Mouse (Mus musculus): Measurements from ENCODE around the gene Gpr89. TPM values are rescaled to one million over a fixed set of nuclear protein-coding genes. Genes with fewer than 3 reads are reported as not detected.

Gene Gpr89
- polyA plus RNA-seq, 1 experiment: 0.18 TPM

DNA sequence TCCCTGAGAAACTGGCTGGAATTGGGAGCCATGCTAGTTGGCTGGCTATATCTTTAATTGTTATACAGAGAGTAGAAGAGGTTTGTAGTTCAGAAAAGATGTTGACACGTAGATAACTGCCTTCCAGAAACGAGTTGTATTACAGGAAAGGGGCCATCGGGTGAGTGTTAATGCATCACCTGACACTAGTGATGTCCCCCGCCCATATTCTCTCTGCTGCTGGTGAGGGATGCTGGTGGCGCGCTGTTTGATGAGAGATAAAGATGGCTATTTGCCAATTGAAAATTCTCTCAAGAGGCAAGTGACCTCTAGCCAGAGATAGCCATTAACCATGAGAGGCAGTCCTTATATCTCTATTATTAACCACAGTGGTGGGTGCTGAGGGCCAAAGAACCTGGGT lies 52.6 kb downstream of the Gpr89 start:
- H3K4me3 ChIP-seq (replicated peaks): no peak overlapping the region
- H3K9me3 ChIP-seq (ENCODE audit: control insufficient read depth, low read length): no peaks in the 10 kb centered on the region
- no peaks in the 10 kb centered on the region; the same call in 1 of the 2 replicates for H3K36me3 ChIP-seq (ENCODE audit: control insufficient read depth)
- peaks cover 5% of the 10 kb centered on the region for H3K4me1 ChIP-seq (ENCODE audit: control insufficient read depth)
- TF ChIP-seq GATA1 (IDR thresholded peaks at IDR 0.05; ENCODE audit: low read length): no peak
- no peak for TF ChIP-seq TAL1 (IDR thresholded peaks at IDR 0.05; ENCODE audit: low read length)
- H3K27me3 ChIP-seq (ENCODE audit: control insufficient read depth): no peaks in the 10 kb centered on the region

DNA sequence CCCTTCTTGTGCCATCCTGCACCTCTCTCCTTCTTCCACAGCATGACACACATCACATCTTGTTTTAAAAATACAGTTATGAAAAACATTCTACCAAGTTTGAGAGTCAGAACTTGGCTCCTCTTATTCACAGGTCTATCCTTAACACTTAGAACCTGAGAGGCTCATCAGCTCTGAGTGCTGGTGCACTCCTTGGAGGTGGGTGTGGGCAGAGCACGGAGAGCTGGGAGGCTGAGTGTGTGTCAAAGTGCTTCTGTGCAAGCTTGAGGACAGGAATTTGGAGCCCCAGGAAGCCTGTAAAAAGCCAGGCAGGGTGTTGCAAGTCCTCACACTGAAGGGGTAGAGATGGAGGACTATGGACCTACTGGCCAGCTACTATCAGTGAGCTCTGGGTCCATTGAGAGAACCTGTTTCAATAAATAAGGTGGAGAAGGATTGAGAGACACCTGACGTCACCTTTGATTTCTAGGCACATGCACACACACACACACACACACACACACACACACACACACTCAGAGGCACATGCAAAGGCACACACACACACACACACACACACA lies 55.9 kb downstream of the Gpr89 start:
- H3K4me3 ChIP-seq (replicated peaks): no peak overlapping the region
- no peaks in the 10 kb centered on the region for H3K27me3 ChIP-seq (ENCODE audit: control insufficient read depth)
- H3K4me1 ChIP-seq (ENCODE audit: control insufficient read depth): peaks cover under 1% of the 10 kb centered on the region; the same call in 1 of the 2 replicates
- no peaks in the 10 kb centered on the region for H3K36me3 ChIP-seq (ENCODE audit: control insufficient read depth)
- 0 out of 2 replicates have a peak, but pooled peaks cover 3% of the 10 kb centered on the region for H3K9me3 ChIP-seq (ENCODE audit: control insufficient read depth, low read length)
- TF ChIP-seq GATA1 (IDR thresholded peaks at IDR 0.05; ENCODE audit: low read length) (no peak), TAL1 (IDR thresholded peaks at IDR 0.05; ENCODE audit: low read length) (no peak)

DNA sequence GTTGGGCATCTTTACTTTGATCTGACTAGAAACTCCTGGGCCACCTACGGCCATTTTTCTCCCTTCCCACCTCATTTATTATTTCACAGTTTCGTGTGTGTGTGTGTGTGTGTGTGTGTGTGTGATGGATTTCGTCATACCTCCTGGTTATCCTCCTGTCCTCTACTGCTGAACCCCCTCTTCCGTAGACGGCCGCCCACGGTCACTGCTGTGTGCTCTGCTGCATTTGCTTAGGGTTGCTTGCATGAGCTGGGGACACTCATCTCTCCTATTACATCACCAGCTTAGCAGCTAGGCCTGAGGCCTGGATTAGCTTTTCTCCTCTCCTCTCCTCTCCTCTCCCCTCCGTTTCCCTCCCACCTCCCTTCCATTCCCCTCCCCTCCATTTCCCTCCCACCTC lies 56.7 kb downstream of the Gpr89 start:
- no peaks in the 10 kb centered on the region for H3K36me3 ChIP-seq (ENCODE audit: control insufficient read depth)

DNA sequence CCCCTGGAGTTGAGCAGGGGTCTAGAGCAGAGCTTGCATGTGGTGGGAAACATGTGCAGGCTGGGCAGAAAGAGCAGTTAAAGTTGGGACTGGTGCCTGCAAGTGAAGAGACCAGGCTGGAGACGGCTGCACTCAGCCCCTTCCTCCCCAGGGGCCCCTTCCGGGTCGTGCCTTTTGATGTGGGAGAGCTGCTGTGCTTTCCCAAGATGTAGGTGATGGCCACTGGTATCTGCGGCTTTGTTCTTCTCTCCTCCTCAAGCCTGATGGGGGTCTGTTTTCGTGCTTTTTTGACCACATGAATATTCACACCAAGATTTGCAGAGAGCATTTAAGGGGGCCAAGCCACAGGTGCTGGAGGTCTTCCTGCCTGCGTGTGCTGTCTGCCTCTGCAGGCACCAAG lies 57.5 kb downstream of the Gpr89 start:
- no peaks in the 10 kb centered on the region for H3K27me3 ChIP-seq (ENCODE audit: control insufficient read depth)
- H3K4me1 ChIP-seq (ENCODE audit: control insufficient read depth): no peaks in the 10 kb centered on the region
- no peak overlapping the region for H3K4me3 ChIP-seq (replicated peaks)
- H3K36me3 ChIP-seq (ENCODE audit: control insufficient read depth): no peaks in the 10 kb centered on the region
- H3K9me3 ChIP-seq (ENCODE audit: control insufficient read depth, low read length): 0 out of 2 replicates have a peak, but pooled peaks cover 3% of the 10 kb centered on the region
- TF ChIP-seq GATA1 (IDR thresholded peaks at IDR 0.05; ENCODE audit: low read length) (no peak), TAL1 (IDR thresholded peaks at IDR 0.05; ENCODE audit: low read length) (no peak)

More for the DNA sequence above, 56.7 kb downstream of the Gpr89 start:
- TF ChIP-seq TAL1 (IDR thresholded peaks at IDR 0.05; ENCODE audit: low read length) (no peak), GATA1 (IDR thresholded peaks at IDR 0.05; ENCODE audit: low read length) (no peak)
- no peaks in the 10 kb centered on the region for H3K27me3 ChIP-seq (ENCODE audit: control insufficient read depth)
- H3K4me1 ChIP-seq (ENCODE audit: control insufficient read depth): no peaks in the 10 kb centered on the region
- H3K9me3 ChIP-seq (ENCODE audit: control insufficient read depth, low read length): 0 out of 2 replicates have a peak, but pooled peaks cover 3% of the 10 kb centered on the region
- no peak overlapping the region for H3K4me3 ChIP-seq (replicated peaks)

DNA sequence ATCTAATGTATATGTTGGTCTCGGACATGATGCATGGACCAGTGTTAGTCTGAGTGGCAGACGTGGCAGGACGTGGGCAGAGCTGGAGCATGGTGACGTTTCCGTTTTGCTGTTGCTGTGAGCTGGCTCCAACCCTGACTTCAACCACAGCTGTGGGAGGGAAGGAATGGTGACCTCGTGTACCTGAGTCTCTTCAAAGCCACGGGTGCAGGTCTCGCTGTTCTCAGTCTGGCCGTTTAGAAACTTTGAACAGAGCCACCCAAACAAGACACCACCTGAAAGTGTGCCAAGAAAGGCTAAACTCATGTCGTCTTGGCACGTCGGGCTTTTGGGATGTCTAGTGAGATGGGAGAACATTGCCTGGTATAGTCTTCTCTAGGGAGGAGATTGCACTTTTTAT lies 58.2 kb downstream of the Gpr89 start:
- Histone ChIP-seq H3K27me3 (ENCODE audit: control insufficient read depth) (no peaks in the 10 kb centered on the region), H3K4me1 (ENCODE audit: control insufficient read depth) (no peaks in the 10 kb centered on the region), H3K36me3 (ENCODE audit: control insufficient read depth) (no peaks in the 10 kb centered on the region), H3K4me3 (replicated peaks) (no peak overlapping the region), H3K9me3 (ENCODE audit: control insufficient read depth, low read length) (0 out of 2 replicates have a peak, but pooled peaks cover 3% of the 10 kb centered on the region)
- TF ChIP-seq GATA1 (IDR thresholded peaks at IDR 0.05; ENCODE audit: low read length) (no peak), TAL1 (IDR thresholded peaks at IDR 0.05; ENCODE audit: low read length) (no peak)

DNA sequence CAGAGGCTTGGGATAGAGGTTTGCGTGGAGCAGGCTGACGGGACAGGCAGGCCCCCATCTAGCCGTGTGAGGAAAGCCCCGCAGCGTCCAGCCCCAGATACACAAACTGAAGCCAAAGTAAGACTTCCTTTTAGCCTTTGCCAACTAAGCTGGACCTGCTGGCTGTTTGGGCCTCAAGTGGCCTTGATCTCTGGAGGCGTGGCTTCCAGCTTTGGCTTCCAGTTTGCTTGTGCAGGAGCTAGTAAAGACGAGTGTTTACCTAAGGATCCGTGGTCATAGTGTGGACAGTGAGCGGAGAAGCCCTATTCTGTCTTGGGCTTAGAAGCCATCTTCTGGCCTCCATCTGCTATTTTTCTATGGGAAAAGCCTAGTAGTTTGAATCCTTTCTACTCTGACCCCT lies 59.3 kb downstream of the Gpr89 start:
- TF ChIP-seq GATA1 (IDR thresholded peaks at IDR 0.05; ENCODE audit: low read length) (no peak), TAL1 (IDR thresholded peaks at IDR 0.05; ENCODE audit: low read length) (no peak)
- Histone ChIP-seq H3K27me3 (ENCODE audit: control insufficient read depth) (no peaks in the 10 kb centered on the region), H3K4me1 (ENCODE audit: control insufficient read depth) (no peaks in the 10 kb centered on the region)

DNA sequence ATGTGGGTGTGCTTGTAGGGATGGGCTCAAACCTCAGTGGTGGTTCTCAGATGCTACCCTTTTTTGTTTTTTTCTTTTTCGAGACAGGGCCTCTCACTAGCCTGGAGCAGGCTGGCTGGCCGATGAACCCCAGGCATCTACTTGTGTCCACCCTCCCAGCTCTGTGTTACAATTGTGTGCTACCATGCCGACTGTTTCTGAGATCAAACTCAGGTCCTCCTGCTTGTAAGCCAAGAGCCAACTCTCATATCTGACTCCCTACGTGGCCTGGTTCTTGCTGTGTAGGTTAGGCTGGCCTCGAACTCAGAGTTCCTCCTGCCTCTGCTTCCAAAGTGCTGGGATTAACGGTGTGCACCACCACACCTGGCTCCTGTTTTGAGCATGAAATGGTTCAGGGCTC lies 60.0 kb downstream of the Gpr89 start:
- TF ChIP-seq GATA1 (IDR thresholded peaks at IDR 0.05; ENCODE audit: low read length) (no peak), TAL1 (IDR thresholded peaks at IDR 0.05; ENCODE audit: low read length) (no peak)
- no peaks in the 10 kb centered on the region for H3K27me3 ChIP-seq (ENCODE audit: control insufficient read depth)
- no peaks in the 10 kb centered on the region for H3K36me3 ChIP-seq (ENCODE audit: control insufficient read depth)
- H3K9me3 ChIP-seq (ENCODE audit: control insufficient read depth, low read length): peaks cover 3% of the 10 kb centered on the region; the same call in 1 of the 2 replicates
- H3K4me1 ChIP-seq (ENCODE audit: control insufficient read depth): no peaks in the 10 kb centered on the region
- no peak overlapping the region for H3K4me3 ChIP-seq (replicated peaks)

More for the DNA sequence above, 59.3 kb downstream of the Gpr89 start:
- H3K36me3 ChIP-seq (ENCODE audit: control insufficient read depth): no peaks in the 10 kb centered on the region
- H3K9me3 ChIP-seq (ENCODE audit: control insufficient read depth, low read length): 0 out of 2 replicates have a peak, but pooled peaks cover 3% of the 10 kb centered on the region
- H3K4me3 ChIP-seq (replicated peaks): no peak overlapping the region

DNA sequence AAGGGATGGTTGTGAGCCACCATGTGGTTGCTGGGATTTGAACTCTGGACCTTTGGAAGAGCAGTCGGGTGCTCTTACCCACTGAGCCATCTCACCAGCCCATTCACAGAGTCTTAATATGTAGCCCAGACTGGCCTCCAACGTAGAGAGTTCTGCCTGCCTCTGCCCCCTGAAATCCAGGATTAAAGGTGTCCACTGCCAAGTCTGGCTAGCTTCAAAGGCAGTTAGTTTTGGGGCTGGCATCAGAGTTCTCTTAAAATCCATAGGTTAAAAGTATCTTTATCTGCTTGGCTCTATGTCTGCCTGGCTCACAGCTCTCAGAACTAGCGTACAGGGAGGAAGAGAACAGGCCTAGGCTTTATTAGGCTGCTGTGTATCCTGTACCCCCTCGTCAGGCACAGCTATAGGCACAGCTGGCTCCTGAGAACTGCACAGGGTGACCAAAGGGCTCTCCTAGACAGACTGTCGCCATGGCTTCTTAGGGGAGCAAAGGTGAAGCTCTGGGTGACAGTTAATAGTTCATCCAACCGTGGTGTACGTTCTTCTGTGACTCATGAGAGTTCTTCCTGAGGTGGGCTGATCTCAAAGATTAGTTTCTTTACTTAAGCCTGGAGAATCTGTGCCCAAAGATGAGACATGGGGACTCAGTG lies 66.0 kb downstream of the Gpr89 start:
- Histone ChIP-seq H3K9me3 (ENCODE audit: control insufficient read depth, low read length) (no peaks in the 10 kb centered on the region; the same call in 1 of the 2 replicates), H3K36me3 (ENCODE audit: control insufficient read depth) (no peaks in the 10 kb centered on the region), H3K4me3 (replicated peaks) (no peak overlapping the region), H3K4me1 (ENCODE audit: control insufficient read depth) (no peaks in the 10 kb centered on the region), H3K27me3 (ENCODE audit: control insufficient read depth) (no peaks in the 10 kb centered on the region)
- TF ChIP-seq GATA1 (IDR thresholded peaks at IDR 0.05; ENCODE audit: low read length): no peak
- TF ChIP-seq TAL1 (IDR thresholded peaks at IDR 0.05; ENCODE audit: low read length): no peak

DNA sequence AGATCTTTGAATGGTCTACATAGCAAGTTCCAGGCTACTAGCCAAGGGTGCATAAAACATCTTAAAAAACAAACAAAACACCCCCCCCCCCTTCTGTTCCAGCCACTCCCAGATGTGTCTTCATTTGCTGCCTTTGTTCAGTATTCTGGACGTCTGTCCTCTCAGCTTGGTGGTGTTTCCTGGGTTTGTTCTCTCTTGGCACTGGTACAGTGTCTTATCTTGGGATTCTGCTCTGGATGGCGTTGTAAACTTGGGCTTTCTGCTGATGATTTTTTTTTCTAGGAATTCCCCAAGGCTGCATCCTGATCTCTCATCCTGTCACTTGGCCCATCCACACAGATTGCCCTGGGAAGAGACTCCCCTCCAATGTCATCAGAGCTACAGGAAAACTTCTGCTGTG lies 68.7 kb downstream of the Gpr89 start:
- Histone ChIP-seq H3K4me1 (ENCODE audit: control insufficient read depth) (no peaks in the 10 kb centered on the region), H3K36me3 (ENCODE audit: control insufficient read depth) (no peaks in the 10 kb centered on the region), H3K4me3 (replicated peaks) (no peak overlapping the region), H3K9me3 (ENCODE audit: control insufficient read depth, low read length) (no peaks in the 10 kb centered on the region; the same call in 1 of the 2 replicates), H3K27me3 (ENCODE audit: control insufficient read depth) (no peaks in the 10 kb centered on the region)
- no peak for TF ChIP-seq TAL1 (IDR thresholded peaks at IDR 0.05; ENCODE audit: low read length)
- TF ChIP-seq GATA1 (IDR thresholded peaks at IDR 0.05; ENCODE audit: low read length): no peak

Measured in erythroblast, embryonic 14.5 days (primary cell).